Mouse (Mus musculus): ENCODE results near the gene Asb15.

The Asb15 gene

GRCm38 (mm10) chr6:24568963-24569362 lies 41.0 kb downstream of the Asb15 start:
- DNase-seq (ENCODE audit: low spot score): no peak

DNA sequence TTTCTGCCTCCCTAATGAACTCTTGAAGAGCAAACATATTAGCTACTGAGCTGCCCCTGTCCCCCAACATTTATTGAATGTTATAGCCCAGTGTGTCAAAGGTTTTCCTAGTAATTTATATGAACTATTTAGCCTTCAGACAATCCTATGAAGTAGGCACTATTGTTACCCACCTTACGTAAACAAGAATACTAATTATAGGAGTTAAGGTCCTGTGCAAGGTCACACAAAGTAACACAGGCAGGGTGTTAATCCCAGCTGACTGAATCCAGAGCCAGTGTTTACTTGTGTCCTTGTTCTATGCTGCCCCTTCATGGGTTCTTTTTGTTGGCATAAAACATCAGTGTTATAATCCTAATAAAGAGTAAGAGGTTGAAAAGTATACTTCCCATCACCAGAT lies 41.8 kb downstream of the Asb15 start:
- DNase-seq (ENCODE audit: low spot score): no peak

DNA sequence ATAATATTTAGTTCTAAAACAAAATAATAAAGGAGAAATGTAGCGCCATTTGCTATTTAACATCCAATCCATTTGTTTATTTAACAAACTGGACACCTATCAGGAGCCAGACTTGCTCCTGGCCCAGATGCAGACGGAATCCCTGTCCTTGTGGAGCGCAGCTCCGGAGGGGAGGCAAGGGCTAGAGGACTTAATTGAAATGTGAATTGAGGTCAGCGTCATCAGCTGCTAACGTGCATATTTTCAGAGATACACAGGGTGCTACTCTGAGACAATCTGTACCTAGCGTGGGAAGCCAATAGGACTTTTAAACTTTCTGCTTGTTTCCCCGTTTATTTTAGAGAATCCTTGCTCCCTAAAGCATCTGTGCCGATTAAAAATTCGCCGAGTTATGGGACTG lies 42.3 kb downstream of the Asb15 start:
- no peak for DNase-seq (ENCODE audit: low spot score)

- DNase-seq (ENCODE audit: low spot score): no peak
Measured at GRCm38 (mm10) chr6:24571126-24571525, 43.2 kb downstream of the Asb15 start.

- DNase-seq (ENCODE audit: low spot score): no peak
Measured at GRCm38 (mm10) chr6:24572431-24572830, 44.5 kb downstream of the Asb15 start.

DNA sequence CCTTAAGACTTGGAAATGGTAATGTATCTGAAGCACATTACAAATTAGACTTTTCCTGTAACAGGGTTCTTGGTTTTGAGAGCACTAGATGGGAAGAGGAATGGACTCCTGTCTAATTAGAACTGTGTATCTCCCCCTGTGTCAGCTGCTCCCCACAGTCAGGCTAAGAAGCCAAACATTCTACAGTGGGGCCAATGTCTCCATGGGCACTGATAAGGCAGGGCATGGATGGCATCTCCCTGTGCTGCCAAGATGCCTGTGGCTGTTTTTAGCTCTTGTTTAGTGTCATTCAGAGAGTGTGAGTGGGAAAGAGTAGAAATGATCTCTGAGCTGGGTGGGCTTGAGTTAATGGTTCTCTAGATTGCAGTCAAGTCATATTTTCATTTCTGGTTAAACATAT lies 45.4 kb downstream of the Asb15 start:
- no peak for DNase-seq (ENCODE audit: low spot score)

DNA sequence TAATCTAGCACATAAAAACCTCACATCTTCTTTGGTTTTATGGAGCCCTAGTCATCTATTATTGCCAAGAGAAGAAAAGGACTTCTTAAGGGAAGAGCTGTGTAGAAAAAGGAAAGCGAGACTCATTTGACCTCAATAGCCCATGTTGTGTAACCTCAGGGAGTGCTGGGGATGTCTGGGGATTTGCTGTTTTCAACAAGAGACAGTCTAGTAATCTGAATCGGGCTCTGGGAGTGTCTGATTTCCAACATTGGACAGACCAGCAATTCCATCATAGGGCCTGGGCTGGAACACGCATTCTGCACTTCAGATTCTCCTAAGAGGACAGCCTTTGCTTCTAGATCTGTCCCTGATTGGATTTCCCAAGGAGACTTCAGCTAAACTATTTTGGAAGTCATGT lies 55.5 kb downstream of the Asb15 start:
- no peak for DNase-seq (ENCODE audit: low spot score)

GRCm38 (mm10) chr6:24585431-24586310 lies 57.7 kb downstream of the Asb15 start:
- DNase-seq (ENCODE audit: low spot score): no peak

DNA sequence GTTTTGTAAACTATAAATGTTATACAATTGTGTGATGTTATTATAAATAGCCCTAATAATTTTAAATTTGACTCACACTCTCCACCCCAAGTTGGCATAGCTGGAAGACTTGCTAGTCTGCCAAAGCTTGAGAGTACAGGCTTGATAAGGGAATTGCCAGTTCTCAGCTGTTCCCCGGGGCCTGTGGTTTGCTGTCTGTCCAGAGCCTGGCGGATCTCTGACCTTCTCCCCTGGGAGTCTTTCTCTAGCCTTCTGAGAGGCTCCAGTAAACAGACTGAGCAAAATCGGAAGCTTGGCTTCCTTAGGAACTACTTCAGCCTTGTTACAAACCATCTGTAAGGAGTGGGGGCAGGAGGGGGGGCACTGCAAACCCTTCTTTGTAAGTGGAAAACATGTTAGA lies 58.9 kb downstream of the Asb15 start:
- no peak for DNase-seq (ENCODE audit: low spot score)

- no peak for DNase-seq (ENCODE audit: low spot score)
Measured at GRCm38 (mm10) chr6:24590282-24590681, 62.3 kb downstream of the Asb15 start.

DNA sequence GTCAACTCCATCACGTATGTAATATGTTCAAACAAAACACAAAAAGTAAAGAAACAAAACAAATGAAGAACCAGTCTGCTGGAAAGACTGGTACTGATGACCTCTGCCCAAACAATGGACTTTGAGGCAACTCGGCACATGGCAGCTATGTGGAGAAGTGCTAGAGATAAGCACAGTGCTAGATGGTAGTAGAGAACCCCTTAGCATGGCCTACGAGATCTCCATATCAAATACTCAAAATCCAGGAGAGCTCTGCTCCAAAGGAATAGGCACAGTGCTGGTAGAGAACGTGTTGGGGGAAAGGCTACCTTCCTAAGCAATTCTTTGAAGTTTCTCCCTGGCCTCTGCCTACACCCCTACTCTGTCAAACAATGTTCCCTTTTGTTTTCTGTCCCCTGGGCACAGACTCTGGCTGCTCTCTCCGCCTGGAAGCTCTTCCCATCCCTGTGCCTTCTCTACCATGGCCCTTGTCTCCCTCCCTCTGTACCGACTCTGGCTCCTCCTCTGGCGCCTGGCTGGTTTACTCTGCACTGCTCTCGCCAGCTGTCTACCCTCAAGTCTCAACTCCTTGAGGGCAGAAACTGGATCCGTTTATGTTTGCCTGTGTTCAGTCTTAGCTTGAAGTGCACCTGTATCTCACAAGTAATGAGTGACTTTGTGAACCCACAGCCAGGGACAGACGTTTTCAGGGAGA lies 63.7 kb downstream of the Asb15 start:
- no peak for DNase-seq (ENCODE audit: low spot score)

DNA sequence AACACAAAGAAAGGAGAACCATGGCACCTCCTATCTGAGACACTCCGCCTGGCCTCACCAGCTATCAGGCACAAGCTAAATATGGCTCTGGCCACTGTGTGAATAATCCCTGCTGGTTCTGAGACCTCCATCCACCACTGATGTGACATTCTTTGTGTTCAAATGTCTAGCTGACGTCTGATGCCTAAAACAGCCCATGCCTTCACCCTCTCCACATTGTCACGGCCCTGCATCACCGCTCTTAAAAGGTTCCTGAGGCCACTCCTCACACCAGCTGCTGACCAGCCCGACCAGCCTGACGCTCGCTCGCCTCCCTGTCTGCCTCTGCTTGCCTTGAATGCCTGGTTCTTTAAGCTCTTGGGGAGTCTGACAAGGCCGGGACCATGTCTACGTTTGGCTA lies 69.6 kb downstream of the Asb15 start, which contains the start of gene Lmod2:
Gene Lmod2 (plus strand): TSS at position 263 of the 400 bp plus-strand sequence.
- no peak for DNase-seq (ENCODE audit: low spot score)

GRCm38 (mm10) chr6:24599179-24599578 lies 71.2 kb downstream of the Asb15 start:
- no peak for DNase-seq (ENCODE audit: low spot score)

DNA sequence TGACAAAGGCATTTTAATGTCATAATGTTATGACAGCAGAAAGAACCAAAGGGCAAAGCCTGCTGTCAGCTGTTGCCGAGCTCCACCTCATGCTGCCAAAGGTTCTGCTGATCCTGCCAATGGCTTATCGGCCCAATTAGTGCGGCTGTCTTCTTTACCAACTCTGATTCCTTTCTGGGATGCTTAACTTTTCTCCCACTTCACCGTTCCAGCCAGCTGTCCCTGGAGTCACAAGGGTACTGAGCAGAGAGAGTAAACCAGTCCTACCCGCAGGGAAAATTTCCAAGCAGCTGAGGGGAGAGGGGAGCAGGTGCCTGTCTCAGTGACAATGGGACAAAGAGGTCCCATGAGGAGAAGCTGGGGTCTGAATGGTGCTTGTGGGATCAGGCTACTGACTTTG lies 71.7 kb downstream of the Asb15 start:
- no peak for DNase-seq (ENCODE audit: low spot score)

DNA sequence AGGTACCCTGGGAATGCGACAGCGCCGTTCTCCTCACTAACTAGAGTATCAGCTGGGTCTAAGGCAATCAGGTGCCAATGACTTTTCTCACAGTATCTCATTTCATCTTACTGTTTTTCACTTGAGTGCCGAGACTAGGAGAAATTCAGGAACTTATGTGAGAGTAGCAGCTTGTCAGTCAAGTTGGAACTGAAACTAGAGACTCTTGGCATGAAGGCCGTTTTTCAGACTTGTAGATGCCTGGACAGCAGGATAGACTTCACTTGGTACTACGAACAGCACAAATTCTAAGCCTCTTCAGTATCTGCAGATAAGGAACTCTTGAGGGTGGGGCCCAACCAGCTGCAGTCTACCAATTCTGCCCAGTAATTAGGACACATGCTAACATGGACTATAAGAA lies 72.2 kb downstream of the Asb15 start:
- no peak for DNase-seq (ENCODE audit: low spot score)

- DNase-seq (ENCODE audit: low spot score): no peak
Measured at GRCm38 (mm10) chr6:24600726-24601125, 72.8 kb downstream of the Asb15 start.

DNA sequence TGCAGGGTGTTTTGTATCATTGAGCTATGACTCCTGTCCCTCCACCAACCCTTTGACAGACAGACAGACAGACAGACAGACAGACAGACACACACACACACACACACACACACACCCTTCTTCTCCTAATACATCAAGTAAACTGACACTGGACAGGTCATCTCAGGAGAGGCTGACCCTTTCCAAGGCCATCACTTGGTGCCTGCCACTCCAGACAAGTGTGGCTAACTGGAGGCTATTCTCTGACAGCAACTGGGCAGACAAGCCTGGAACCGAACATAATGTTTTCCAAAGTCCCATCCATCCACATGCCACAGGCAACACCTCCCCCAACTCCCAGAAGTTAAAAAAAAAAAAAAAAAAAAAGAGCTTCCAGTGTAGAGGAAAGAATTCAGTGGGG lies 73.7 kb downstream of the Asb15 start:
- no peak for DNase-seq (ENCODE audit: low spot score)

GRCm38 (mm10) chr6:24602351-24602750 lies 74.4 kb downstream of the Asb15 start:
- DNase-seq (ENCODE audit: low spot score): no peak

DNA sequence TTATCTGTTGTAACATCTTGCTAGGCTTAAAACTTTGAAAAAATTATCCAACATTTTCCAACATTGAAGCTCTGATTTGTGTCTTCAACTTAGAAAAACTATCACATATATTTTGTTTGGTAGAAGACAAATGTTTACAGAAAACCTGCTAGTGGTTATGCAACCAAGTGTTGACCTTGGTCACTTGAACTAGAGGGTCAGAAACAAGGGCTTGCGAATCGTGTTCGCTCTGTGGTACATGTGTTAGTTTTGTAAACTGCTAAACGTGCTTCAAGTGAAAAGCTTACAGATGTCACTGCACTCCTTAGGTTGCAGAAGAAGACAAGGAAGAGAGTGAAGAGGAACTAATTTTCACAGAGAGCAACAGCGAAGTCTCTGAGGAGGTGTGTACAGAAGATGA lies 75.0 kb downstream of the Asb15 start:
- DNase-seq (ENCODE audit: low spot score): no peak

DNA sequence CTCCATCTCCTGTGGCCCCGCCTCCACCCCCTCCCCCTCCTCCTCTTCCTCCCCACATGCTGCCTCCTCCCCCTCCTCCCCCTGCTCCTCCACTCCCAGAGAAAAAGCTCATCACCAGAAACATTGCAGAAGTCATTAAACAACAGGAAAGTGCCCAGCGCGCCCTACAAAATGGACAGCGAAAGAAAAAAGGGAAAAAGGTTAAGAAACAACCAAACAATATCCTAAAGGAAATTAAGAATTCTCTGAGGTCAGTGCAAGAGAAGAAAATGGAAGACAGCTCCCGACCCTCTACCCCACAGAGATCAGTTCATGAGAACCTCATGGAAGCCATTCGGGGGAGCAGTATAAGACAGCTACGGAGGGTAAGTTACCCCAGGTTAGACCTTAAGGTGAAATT lies 76.3 kb downstream of the Asb15 start:
- no peak for DNase-seq (ENCODE audit: low spot score)

GRCm38 (mm10) chr6:24605631-24606030 lies 77.7 kb downstream of the Asb15 start:
- DNase-seq (ENCODE audit: low spot score): no peak

GRCm38 (mm10) chr6:24606512-24606911 lies 78.6 kb downstream of the Asb15 start:
- no peak for DNase-seq (ENCODE audit: low spot score)

DNA sequence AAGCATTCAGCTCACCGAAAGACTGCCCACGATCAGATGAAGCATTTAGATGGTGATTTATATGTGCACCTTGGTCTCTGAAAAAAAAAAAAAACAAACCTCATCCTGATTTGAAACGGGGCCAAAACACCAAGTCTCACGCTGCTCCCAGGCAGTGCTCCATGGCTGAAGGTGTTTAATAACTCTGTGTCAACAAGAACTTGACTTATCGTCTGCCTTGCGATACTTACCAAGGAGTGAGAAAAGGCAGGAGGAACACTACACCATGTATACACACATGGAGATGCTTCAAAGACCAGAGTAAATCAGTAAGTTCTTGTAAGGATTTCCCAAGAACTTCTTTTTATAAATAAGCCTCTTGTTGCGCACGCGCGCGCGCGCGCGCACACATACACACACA lies 79.6 kb downstream of the Asb15 start:
- no peak for DNase-seq (ENCODE audit: low spot score)

DNA sequence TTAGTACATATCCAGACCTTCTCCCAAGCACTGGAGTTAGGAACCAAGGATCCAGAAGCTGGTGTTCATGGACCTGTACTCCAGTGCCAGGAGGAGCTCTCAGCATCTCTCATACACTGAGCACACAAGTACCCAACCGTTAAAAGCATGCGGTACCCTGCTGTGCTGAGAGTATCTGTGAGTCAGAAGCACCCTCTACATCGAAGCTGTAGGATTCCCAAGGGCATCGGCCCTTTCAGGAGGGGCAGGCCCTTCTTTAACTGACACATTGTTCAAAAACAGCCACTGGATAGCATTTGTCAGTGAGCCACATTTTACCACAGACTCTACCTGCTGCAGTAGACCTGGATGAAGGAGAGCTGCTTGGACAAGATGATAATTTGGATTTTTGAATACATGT lies 80.2 kb downstream of the Asb15 start:
- no peak for DNase-seq (ENCODE audit: low spot score)

All from spleen, adult 12 weeks (tissue).